Mouse (Mus musculus): ENCODE measurements around the gene Atp6v1a.

- no peak for TF ChIP-seq POLR2A (IDR thresholded peaks at IDR 0.05; ENCODE audit: low read depth, low read length)
- no peak for TF ChIP-seq CHD2 (IDR thresholded peaks at IDR 0.05; ENCODE audit: low read length)
- no peak for TF ChIP-seq EP300 (IDR thresholded peaks at IDR 0.05; ENCODE audit: low read length)
- no peak for TF ChIP-seq E2F4 (IDR thresholded peaks at IDR 0.05; ENCODE audit: insufficient replicate concordance, low read depth, low read length)
These were observed 86.2 kb downstream of the Atp6v1a start for GRCm38 (mm10) chr16:44053265-44053664.
